Mouse (Mus musculus): ENCODE measurements around the gene Pla2g5. TPM values are rescaled to one million over a fixed set of nuclear protein-coding genes. Genes with fewer than 3 reads are reported as not detected.
"Not testable (repeated sequence)": the region's sequence is repeated elsewhere in the genome, so short reads cannot be mapped to it uniquely, and the experiment has no call there.

The Pla2g5 gene
- 0.28 and 0.34 TPM in 2 replicates for polyA plus RNA-seq (2015; fragmentation: Nextera tagmentation; extraction: Ambion mirVana)

DNA sequence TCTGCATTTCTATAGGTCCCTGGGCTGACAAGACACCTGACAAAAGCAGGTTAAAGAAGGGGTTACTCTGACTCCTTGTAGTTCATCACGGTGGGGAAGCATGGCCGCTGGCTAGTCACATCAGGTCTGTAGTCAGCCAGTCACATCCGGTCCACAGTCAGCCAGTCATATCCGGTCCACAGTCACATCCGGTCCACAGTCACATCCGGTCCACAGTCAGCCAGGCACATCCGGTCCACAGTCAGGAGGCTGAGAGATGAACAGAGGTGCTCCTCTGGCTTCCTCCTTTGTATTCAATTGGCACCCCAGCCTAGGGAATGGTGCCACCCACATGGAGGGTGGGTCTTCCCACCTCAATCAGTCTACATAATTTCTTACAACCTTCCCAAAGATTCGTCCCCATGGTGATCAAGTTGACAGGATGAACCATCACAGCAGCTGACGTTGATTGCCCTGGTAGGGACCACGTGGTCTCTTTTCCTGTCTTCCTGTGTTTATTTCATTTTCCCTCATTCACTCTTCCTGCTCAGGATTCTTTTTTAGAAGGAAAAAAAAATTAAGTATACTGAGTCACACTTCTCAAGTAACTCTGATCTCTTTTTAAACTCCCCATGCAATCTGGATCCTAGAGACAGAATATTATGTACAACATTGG, at the start of gene Pla2g5:
Gene Pla2g5 (minus strand): TSS at position 139 of the 655 bp plus-strand sequence.
- Histone ChIP-seq H3K9ac (ENCODE audit: low read length) (no peak within 1 kb of the TSS), H3K27me3 (ENCODE audit: control insufficient read depth, insufficient read depth, low read length) (no peaks in the 10 kb centered on the region), H3K4me1 (replicated peaks; ENCODE audit: control insufficient read depth, insufficient read depth) (no peaks in the 10 kb centered on the region), H3K4me2 (replicated peaks; ENCODE audit: low read depth) (no peak within 1 kb of the TSS), H3K36me3 (ENCODE audit: control insufficient read depth, insufficient read depth, low read length) (no peaks in the 10 kb centered on the region), H3K4me3 (ENCODE audit: low read depth, low read length) (no peak within 1 kb of the TSS), H3K9me3 (ENCODE audit: control insufficient read depth, low read length) (no peaks in the 10 kb centered on the region), H3K27ac (replicated peaks) (no peak within 1 kb of the TSS)
- no peak for ATAC-seq (ENCODE audit: low FRiP score, low TSS enrichment)
- no peak for TF ChIP-seq EP300 (optimal IDR thresholded peaks at IDR 0.05)
- TF ChIP-seq CTCF (IDR thresholded peaks at IDR 0.05; ENCODE audit: low read depth) = no peak
- no peak for DNase-seq (ENCODE audit: low spot score)
- 67% methylated on average over 10 of the region's 10 CpGs for WGBS

DNA sequence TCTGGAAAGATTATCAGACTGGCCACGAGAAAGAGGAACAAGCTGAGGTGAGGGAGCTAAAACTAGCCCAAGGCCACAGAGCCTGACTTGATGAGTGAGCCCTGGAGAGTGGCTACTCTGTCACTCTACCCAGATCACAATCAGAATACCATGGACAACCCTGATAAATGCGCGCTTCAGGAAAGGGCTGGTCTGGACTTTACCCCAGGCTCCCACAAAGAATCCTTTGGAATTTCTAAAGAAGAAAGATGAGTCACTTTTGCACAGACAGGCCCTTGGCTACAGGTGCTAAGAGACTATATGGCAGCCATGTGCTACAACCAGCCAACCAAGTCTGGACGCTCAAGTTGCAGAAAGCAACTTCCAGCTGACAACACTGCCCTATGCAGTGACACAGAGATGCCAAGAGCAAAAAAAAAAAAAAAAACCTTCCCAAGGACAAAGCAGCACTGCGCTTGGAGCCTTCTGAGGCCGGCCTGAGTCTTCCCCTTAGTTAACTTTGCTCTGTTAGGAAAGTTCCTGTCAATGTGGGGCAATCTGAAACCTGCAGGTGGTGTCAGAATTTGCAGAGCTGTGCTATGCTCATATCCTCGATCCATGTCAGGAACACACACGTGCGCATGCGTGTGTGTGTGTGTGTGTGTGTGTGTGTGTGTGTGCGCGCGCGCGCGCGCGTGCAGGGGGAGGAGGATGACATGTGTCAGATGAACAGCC, 42.5 kb upstream of the Pla2g5 start:
- peaks cover 11% of the 10 kb centered on the region for H3K36me3 ChIP-seq (ENCODE audit: control insufficient read depth, insufficient read depth, low read length)

DNA sequence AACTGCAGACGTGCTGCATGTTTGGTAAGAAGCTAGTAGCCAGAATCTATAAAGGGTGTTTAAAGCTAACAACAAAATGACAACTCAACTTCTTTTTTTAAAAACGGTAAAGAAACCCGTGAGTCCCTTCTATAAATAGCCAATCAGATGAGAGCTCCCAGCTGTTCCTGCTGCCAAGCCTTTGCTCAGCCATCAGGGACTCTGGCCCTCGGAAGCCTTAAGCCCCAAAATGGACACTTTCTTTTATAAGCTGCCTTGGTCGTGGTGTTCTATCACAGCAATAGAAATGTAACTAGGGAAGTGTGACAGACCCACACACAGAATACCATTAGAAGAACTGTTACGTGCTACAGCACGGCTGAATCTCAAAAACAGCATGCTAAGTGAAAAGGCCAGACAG, 36.1 kb upstream of the Pla2g5 start:
- Histone ChIP-seq H3K4me3 (ENCODE audit: low read depth, low read length) (no peak overlapping the region), H3K27ac (replicated peaks) (no peak overlapping the region), H3K4me2 (replicated peaks; ENCODE audit: low read depth) (no peak overlapping the region), H3K27me3 (ENCODE audit: control insufficient read depth, insufficient read depth, low read length) (no peaks in the 10 kb centered on the region), H3K9me3 (ENCODE audit: control insufficient read depth, low read length) (no peaks in the 10 kb centered on the region), H3K36me3 (ENCODE audit: control insufficient read depth, insufficient read depth, low read length) (peaks cover 18% of the 10 kb centered on the region; the same call in 1 of the 2 replicates), H3K4me1 (replicated peaks; ENCODE audit: control insufficient read depth, insufficient read depth) (no peaks in the 10 kb centered on the region), H3K9ac (ENCODE audit: low read length) (no peak overlapping the region)
- TF ChIP-seq CTCF (IDR thresholded peaks at IDR 0.05; ENCODE audit: low read depth) (no peak), EP300 (optimal IDR thresholded peaks at IDR 0.05) (no peak)
- DNase-seq (ENCODE audit: low spot score) (no peak), ATAC-seq (ENCODE audit: low FRiP score, low TSS enrichment) (no peak)
- 61% methylated on average over 7 of the region's 7 CpGs for WGBS

More for the DNA sequence above, 42.5 kb upstream of the Pla2g5 start:
- no peaks in the 10 kb centered on the region for H3K9me3 ChIP-seq (ENCODE audit: control insufficient read depth, low read length)
- H3K4me3 ChIP-seq (ENCODE audit: low read depth, low read length) = no peak overlapping the region
- DNase-seq (ENCODE audit: low spot score) = no peak
- TF ChIP-seq EP300 (optimal IDR thresholded peaks at IDR 0.05) (no peak), CTCF (IDR thresholded peaks at IDR 0.05; ENCODE audit: low read depth) (no peak)
- H3K9ac ChIP-seq (ENCODE audit: low read length) = no peak overlapping the region
- 91% methylated on average over 18 of the region's 18 CpGs for WGBS
- H3K4me1 ChIP-seq (replicated peaks; ENCODE audit: control insufficient read depth, insufficient read depth) = no peaks in the 10 kb centered on the region
- H3K27me3 ChIP-seq (ENCODE audit: control insufficient read depth, insufficient read depth, low read length) = no peaks in the 10 kb centered on the region
- H3K27ac ChIP-seq (replicated peaks) = no peak overlapping the region
- no peak overlapping the region for H3K4me2 ChIP-seq (replicated peaks; ENCODE audit: low read depth)
- ATAC-seq (ENCODE audit: low FRiP score, low TSS enrichment) = no peak

DNA sequence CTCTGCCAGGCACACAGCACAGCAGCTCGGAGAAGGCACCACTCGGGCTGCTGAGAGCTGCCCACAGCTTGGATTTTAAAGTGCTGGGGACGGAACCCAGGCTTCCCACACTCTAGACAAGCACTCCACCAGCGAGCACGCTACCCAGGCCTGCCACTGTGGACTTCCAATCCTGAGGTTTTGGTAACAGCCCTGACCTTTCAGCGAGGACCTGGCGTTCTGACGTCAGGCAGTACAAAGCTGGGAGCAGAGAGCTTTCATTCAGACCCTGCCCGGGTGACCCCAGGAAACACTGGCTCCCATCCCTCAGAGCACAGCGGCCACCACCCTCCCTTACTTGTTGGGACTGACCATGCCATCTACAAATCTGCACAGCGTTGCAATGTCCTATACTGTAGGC, 30.5 kb upstream of the Pla2g5 start:
- H3K9ac ChIP-seq (ENCODE audit: low read length); H3K4me3 ChIP-seq (ENCODE audit: low read depth, low read length); H3K27ac ChIP-seq (replicated peaks); H3K4me1 ChIP-seq (replicated peaks; ENCODE audit: control insufficient read depth, insufficient read depth); H3K27me3 ChIP-seq (ENCODE audit: control insufficient read depth, insufficient read depth, low read length); H3K4me2 ChIP-seq (replicated peaks; ENCODE audit: low read depth); H3K9me3 ChIP-seq (ENCODE audit: control insufficient read depth, low read length); DNase-seq (ENCODE audit: low spot score): not testable (repeated sequence)
- 87% methylated on average over 11 of the region's 11 CpGs for WGBS
- H3K36me3 ChIP-seq (ENCODE audit: control insufficient read depth, insufficient read depth, low read length) = peaks cover 16% of the 10 kb centered on the region; the same call in 1 of the 2 replicates
- ATAC-seq (ENCODE audit: low FRiP score, low TSS enrichment) = 0 out of 2 replicates have a peak, but pooled peaks have one; percentile 8

DNA sequence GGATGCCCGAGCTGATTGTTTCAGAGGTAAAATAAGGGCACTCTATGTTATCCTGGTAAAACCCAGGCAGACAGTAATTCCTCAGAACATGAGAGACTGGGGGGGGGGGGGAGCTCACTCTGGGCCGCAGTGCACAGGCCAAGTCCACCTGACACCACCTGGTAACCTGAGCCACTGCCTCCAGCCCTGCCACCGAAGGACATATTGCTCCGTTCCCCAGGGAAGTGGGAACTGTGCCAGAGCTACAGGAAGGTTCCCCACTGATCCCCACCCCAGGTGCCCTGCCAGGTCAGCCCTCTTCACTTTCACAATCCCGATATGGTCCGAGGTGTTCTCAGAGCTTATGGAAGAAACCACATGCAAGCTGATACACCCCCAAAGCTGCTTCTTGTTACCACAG, 29.4 kb upstream of the Pla2g5 start:
- Histone ChIP-seq H3K9ac (ENCODE audit: low read length) (no peak overlapping the region), H3K36me3 (ENCODE audit: control insufficient read depth, insufficient read depth, low read length) (peaks cover 12% of the 10 kb centered on the region; the same call in 1 of the 2 replicates), H3K27ac (replicated peaks) (no peak overlapping the region), H3K27me3 (ENCODE audit: control insufficient read depth, insufficient read depth, low read length) (no peaks in the 10 kb centered on the region), H3K4me2 (replicated peaks; ENCODE audit: low read depth) (no peak overlapping the region), H3K4me3 (ENCODE audit: low read depth, low read length) (no peak overlapping the region), H3K4me1 (replicated peaks; ENCODE audit: control insufficient read depth, insufficient read depth) (no peaks in the 10 kb centered on the region), H3K9me3 (ENCODE audit: control insufficient read depth, low read length) (no peaks in the 10 kb centered on the region)
- no peak for DNase-seq (ENCODE audit: low spot score)
- no peak for ATAC-seq (ENCODE audit: low FRiP score, low TSS enrichment)
- WGBS = 76% methylated on average over 6 of the region's 6 CpGs
- TF ChIP-seq CTCF (IDR thresholded peaks at IDR 0.05; ENCODE audit: low read depth) (no peak), EP300 (optimal IDR thresholded peaks at IDR 0.05) (no peak)

DNA sequence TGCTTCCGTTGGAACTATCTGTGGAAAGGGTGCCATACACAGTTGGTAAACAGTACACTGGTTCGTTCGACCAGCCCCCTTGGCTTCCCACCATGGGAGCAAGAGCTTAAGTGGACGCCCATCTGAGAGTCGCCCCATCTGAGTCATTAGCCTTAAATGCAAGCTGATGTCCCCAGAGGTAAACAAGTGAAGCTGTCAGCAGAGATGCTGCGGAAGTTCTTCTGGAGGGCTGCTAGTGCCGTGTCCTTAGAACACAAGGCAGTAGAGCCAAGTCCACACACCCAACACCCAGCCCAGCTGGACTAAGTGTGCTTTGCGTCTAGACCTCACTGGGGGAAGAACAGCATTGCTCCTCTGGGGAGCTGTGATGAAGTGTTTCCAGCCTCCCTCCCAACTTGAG, 26.4 kb upstream of the Pla2g5 start:
- Histone ChIP-seq H3K9me3 (ENCODE audit: control insufficient read depth, low read length) (no peaks in the 10 kb centered on the region), H3K4me3 (ENCODE audit: low read depth, low read length) (no peak overlapping the region), H3K9ac (ENCODE audit: low read length) (no peak overlapping the region), H3K27me3 (ENCODE audit: control insufficient read depth, insufficient read depth, low read length) (no peaks in the 10 kb centered on the region), H3K4me2 (replicated peaks; ENCODE audit: low read depth) (no peak overlapping the region), H3K27ac (replicated peaks) (no peak overlapping the region), H3K36me3 (ENCODE audit: control insufficient read depth, insufficient read depth, low read length) (0 out of 2 replicates have a peak, but pooled peaks cover 2% of the 10 kb centered on the region), H3K4me1 (replicated peaks; ENCODE audit: control insufficient read depth, insufficient read depth) (no peaks in the 10 kb centered on the region)
- TF ChIP-seq EP300 (optimal IDR thresholded peaks at IDR 0.05) = no peak
- DNase-seq (ENCODE audit: low spot score) = no peak
- 56% methylated on average over 8 of the region's 8 CpGs for WGBS
- ATAC-seq (ENCODE audit: low FRiP score, low TSS enrichment) = no peak

Data from stomach, postnatal 0 days (tissue).